Mouse (Mus musculus) lung, adult 2 months (tissue): Measurements from ENCODE around the gene Cit.
A peak's percentile ranks its signal among the peaks of the same experiment; 100 is the strongest.

ENCODE experiments used
- CTCF ChIP-seq: fragments of 200-500 bp; IDR thresholded peaks from 2 replicates; pipeline ENCODE4 v1.5.1; 2011; ENCODE audit warnings: mild to moderate bottlenecking, low read length, control low read depth; ENCODE audit not compliant: insufficient read depth
- POLR2A ChIP-seq: fragments of 200-500 bp; IDR thresholded peaks from 2 replicates; pipeline ENCODE4 v1.6.1; 2011; ENCODE audit warnings: low read depth, mild to moderate bottlenecking, control low read depth, low read length, borderline replicate concordance; ENCODE audit errors: extremely low read depth

DNA sequence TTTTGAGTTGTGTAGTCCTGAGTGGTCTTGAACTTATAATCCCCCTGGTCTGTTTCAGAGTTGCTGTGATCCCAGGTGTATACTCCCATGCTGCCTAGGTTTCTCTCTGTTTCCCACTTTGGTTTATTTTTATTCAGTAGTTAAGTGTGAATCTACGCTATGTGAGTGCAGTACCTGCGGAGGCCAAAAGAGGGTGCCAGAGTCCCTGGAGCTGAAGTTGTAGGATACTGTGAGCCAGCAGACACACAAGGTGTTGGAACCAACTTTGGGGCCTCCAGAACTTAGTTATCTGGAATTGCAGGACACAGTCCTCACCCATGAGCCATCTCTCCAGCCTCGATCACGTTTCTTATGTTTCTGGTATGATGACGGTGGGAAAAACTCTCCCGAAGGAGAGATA is 108.1 kb downstream of the Cit start:
- TF ChIP-seq POLR2A (no peak), CTCF (peak; percentile 49)
